Mouse (Mus musculus): ENCODE measurements around the gene Trim14.
"Not testable (repeated sequence)": the region's sequence is repeated elsewhere in the genome, so short reads cannot be mapped to it uniquely, and the experiment has no call there.

The Trim14 gene

GRCm38 (mm10) chr4:46535840-46536361 lies at the start of gene Trim14:
Trim14 (minus strand) TSS chr4:46536141.
- peak; percentile 45 for DNase-seq

- DNase-seq: no peak
Measured at GRCm38 (mm10) chr4:46585041-46585810, 49.3 kb upstream of the Trim14 start.

- DNase-seq: not testable (repeated sequence)
Measured at GRCm38 (mm10) chr4:46584536-46584935, 48.6 kb upstream of the Trim14 start.

GRCm38 (mm10) chr4:46584084-46584483 lies 48.1 kb upstream of the Trim14 start:
- not testable (repeated sequence) for DNase-seq

- not testable (repeated sequence) for DNase-seq
Measured at GRCm38 (mm10) chr4:46582024-46582423, 46.1 kb upstream of the Trim14 start.

- not testable (repeated sequence) for DNase-seq
Measured at GRCm38 (mm10) chr4:46581577-46581976, 45.6 kb upstream of the Trim14 start.

GRCm38 (mm10) chr4:46580799-46581243 lies 44.9 kb upstream of the Trim14 start:
- DNase-seq: not testable (repeated sequence)

GRCm38 (mm10) chr4:46578796-46579346 lies 42.9 kb upstream of the Trim14 start:
- DNase-seq: not testable (repeated sequence)

- DNase-seq: no peak
Measured at GRCm38 (mm10) chr4:46578228-46578627, 42.3 kb upstream of the Trim14 start.

- DNase-seq: not testable (repeated sequence)
Measured at GRCm38 (mm10) chr4:46575509-46576284, 39.8 kb upstream of the Trim14 start.

- no peak for DNase-seq
Measured at GRCm38 (mm10) chr4:46574841-46575240, 38.9 kb upstream of the Trim14 start.

- no peak for DNase-seq
Measured at GRCm38 (mm10) chr4:46574024-46574753, 38.2 kb upstream of the Trim14 start.

- no peak for DNase-seq
Measured at GRCm38 (mm10) chr4:46572616-46573015, 36.7 kb upstream of the Trim14 start.

GRCm38 (mm10) chr4:46571744-46572143 lies 35.8 kb upstream of the Trim14 start:
- no peak for DNase-seq

GRCm38 (mm10) chr4:46569671-46570070 lies 33.7 kb upstream of the Trim14 start:
- no peak for DNase-seq

GRCm38 (mm10) chr4:46568169-46568568 lies 32.2 kb upstream of the Trim14 start:
- DNase-seq: no peak

GRCm38 (mm10) chr4:46566931-46567671 lies 31.2 kb upstream of the Trim14 start:
- DNase-seq: no peak

- DNase-seq: no peak
Measured at GRCm38 (mm10) chr4:46565393-46565955, 29.5 kb upstream of the Trim14 start.

- no peak for DNase-seq
Measured at GRCm38 (mm10) chr4:46564247-46564646, 28.3 kb upstream of the Trim14 start.

GRCm38 (mm10) chr4:46563847-46564246 lies 27.9 kb upstream of the Trim14 start:
- DNase-seq: peak; percentile 14

GRCm38 (mm10) chr4:46562841-46563240 lies 26.9 kb upstream of the Trim14 start:
- no peak for DNase-seq

Data from kidney, postnatal 14 days (tissue).